13 mouse cellular contexts compared by ENCODE assay signal in genomic region chr10:58373829-58374228, GRCm38 (mm10).
"Had no signal": no experiment of that assay in that cellular context is flagged by ENCODE, and none has a peak within 500 bp of the region (broad histone marks: within the 10 kb centered on the region; RNA-seq: fewer than 3 reads in every experiment).

No protein-coding gene starts in this region.

- H3K9ac ChIP-seq: intestine, embryonic 15.5 days; limb, embryonic 12.5 days; neural tube, embryonic 15.5 days had no signal

- DNase-seq: kidney, adult 18-20 months; kidney, postnatal 10 days; layer of hippocampus, adult 9-11 months; midbrain, embryonic 14.5 days; right cerebral cortex, adult 18-20 months; right cerebral cortex, postnatal 25 days; thymus, postnatal 36 days had no signal

- H3K4me2 ChIP-seq: intestine, embryonic 15.5 days; limb, embryonic 12.5 days; neural tube, embryonic 15.5 days had no signal

- H3K9me3 ChIP-seq: intestine, embryonic 15.5 days; limb, embryonic 12.5 days; megakaryocyte, embryonic 14.5 days; neural tube, embryonic 15.5 days had no signal

- H3K36me3 ChIP-seq: intestine, embryonic 15.5 days; limb, embryonic 12.5 days; neural tube, embryonic 15.5 days had no signal

- H3K4me3 ChIP-seq: intestine, embryonic 15.5 days; limb, embryonic 12.5 days; myocyte; neural tube, embryonic 15.5 days had no signal

- H3K27ac ChIP-seq: intestine, embryonic 15.5 days; limb, embryonic 12.5 days; macrophage; neural tube, embryonic 15.5 days had no signal

- ATAC-seq: intestine, embryonic 15.5 days had no signal

- H3K27me3 ChIP-seq: intestine, embryonic 15.5 days; limb, embryonic 12.5 days; megakaryocyte, embryonic 14.5 days; neural tube, embryonic 15.5 days had no signal
